Mouse (Mus musculus): Measurements from ENCODE around the gene Mbtps2.
A peak's percentile ranks its signal among the peaks of the same experiment; 100 is the strongest.

Mbtps2 gene

GRCm38 (mm10) chrX:157504506-157504905, 94.0 kb downstream of the Mbtps2 start:
- DNase-seq (ENCODE audit: low read depth, low spot score) = no peak

GRCm38 (mm10) chrX:157501871-157502270, 96.6 kb downstream of the Mbtps2 start:
- DNase-seq (ENCODE audit: low read depth, low spot score) = no peak

- no peak for DNase-seq (ENCODE audit: low read depth, low spot score)
These were observed 98.5 kb downstream of the Mbtps2 start for GRCm38 (mm10) chrX:157500004-157500403.

- DNase-seq (ENCODE audit: low read depth, low spot score) = no peak
These were observed 105.4 kb downstream of the Mbtps2 start for GRCm38 (mm10) chrX:157493159-157493558.

GRCm38 (mm10) chrX:157491944-157492726, 106.4 kb downstream of the Mbtps2 start, which contains the start of gene Sms:
Gene Sms, minus strand, starts transcription at chrX:157492287.
- DNase-seq (ENCODE audit: low read depth, low spot score) = peak; percentile 44

GRCm38 (mm10) chrX:157491145-157491935, 107.2 kb downstream of the Mbtps2 start:
- DNase-seq (ENCODE audit: low read depth, low spot score) = peak; percentile 17

GRCm38 (mm10) chrX:157490769-157491144, 107.8 kb downstream of the Mbtps2 start:
- no peak for DNase-seq (ENCODE audit: low read depth, low spot score)

GRCm38 (mm10) chrX:157489871-157490721, 108.4 kb downstream of the Mbtps2 start:
- no peak for DNase-seq (ENCODE audit: low read depth, low spot score)

- DNase-seq (ENCODE audit: low read depth, low spot score) = no peak
These were observed 109.7 kb downstream of the Mbtps2 start for GRCm38 (mm10) chrX:157488831-157489230.

GRCm38 (mm10) chrX:157486765-157487164, 111.8 kb downstream of the Mbtps2 start:
- DNase-seq (ENCODE audit: low read depth, low spot score) = no peak
